Mouse (Mus musculus): ENCODE data around the gene Cavin1.

Gene Cavin1

GRCm38 (mm10) chr11:100957915-100958469 lies 12.7 kb downstream of the Cavin1 start:
- no peak for ATAC-seq (ENCODE audit: low TSS enrichment)

GRCm38 (mm10) chr11:100957244-100957643 lies 13.4 kb downstream of the Cavin1 start:
- ATAC-seq (ENCODE audit: low TSS enrichment), result peak; percentile 73; the same call in 1 of the 2 replicates

- no peak for ATAC-seq (ENCODE audit: low TSS enrichment)
Observed at GRCm38 (mm10) chr11:100949540-100949939, 21.1 kb downstream of the Cavin1 start.

GRCm38 (mm10) chr11:100948317-100948716 lies 22.4 kb downstream of the Cavin1 start:
- ATAC-seq (ENCODE audit: low TSS enrichment), result no peak

DNA sequence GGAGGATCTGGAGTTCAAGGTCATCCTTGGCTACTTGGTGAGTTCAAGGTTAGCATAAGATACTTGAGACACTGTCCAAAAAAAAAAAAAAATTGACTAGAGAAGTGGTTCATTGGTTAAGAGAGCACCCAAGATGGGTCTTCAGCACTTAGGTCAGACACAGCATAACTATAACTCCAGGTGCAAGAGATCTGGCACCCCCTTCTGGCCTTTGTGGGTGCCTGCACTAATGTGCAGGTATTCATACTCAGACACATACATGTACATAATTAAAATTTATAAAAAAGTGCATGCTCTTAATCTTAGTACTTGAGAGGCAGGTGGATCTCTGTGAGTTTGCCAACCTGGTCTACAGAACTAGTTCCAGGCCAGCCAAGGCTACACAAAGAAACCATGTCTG lies 23.1 kb downstream of the Cavin1 start:
- no peak for ATAC-seq (ENCODE audit: low TSS enrichment)

DNA sequence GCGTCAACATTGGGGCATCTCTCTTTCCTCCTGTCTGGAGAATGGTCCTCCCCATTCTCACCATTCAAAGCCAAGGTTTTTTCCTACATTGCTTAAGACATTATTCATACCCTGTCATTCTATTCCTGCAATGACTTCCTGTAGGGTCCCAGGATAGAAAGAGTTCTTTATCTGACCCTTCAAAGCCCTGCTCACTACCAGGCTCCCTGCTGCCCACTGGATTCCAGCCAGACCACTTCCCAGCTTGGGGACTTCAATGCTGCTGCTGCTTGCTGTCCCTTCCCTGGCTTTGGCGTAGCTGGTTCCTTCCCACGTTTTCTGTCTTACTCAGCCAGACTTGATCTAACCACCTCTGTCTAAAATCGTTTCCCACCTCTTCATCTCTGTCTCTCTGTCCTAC lies 23.8 kb downstream of the Cavin1 start:
- ATAC-seq (ENCODE audit: low TSS enrichment), result no peak

- ATAC-seq (ENCODE audit: low TSS enrichment), result no peak
Observed at GRCm38 (mm10) chr11:100942388-100942787, 28.3 kb downstream of the Cavin1 start.

- ATAC-seq (ENCODE audit: low TSS enrichment), result no peak; the same call in none of the 2 replicates
Observed at GRCm38 (mm10) chr11:100939512-100940151, 31.1 kb downstream of the Cavin1 start, which contains the start of gene Stat3. Stat3 (minus strand) TSS chr11:100939540.

- peak; percentile 98; the same call in 1 of the 2 replicates for ATAC-seq (ENCODE audit: low TSS enrichment)
Observed at GRCm38 (mm10) chr11:100938711-100939511, 31.8 kb downstream of the Cavin1 start.

GRCm38 (mm10) chr11:100938112-100938511 lies 32.6 kb downstream of the Cavin1 start:
- ATAC-seq (ENCODE audit: low TSS enrichment), result no peak

DNA sequence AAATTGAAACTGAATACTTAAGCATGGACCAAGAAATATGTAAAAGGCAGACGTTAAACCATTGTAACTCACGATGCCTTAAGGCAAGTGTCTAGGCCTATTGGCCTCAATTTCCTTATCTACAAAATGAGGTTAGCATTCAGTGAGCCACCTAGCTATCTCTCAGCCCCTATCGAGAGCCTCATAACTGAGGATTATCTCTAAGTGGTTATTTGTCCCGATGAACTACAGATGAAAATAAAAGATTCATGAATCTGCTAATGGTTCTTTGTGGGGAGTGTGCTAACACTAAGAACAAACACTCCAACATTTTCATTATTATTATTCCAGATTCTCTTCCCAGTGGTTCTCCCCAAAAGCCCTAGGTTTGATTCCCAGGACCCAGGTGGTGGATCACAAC lies 33.4 kb downstream of the Cavin1 start:
- no peak for ATAC-seq (ENCODE audit: low TSS enrichment)

- ATAC-seq (ENCODE audit: low TSS enrichment), result no peak
Observed at GRCm38 (mm10) chr11:100935373-100936355, 35.0 kb downstream of the Cavin1 start.

- ATAC-seq (ENCODE audit: low TSS enrichment), result no peak
Observed at GRCm38 (mm10) chr11:100931254-100931921, 39.3 kb downstream of the Cavin1 start.

GRCm38 (mm10) chr11:100930611-100931010 lies 40.1 kb downstream of the Cavin1 start:
- no peak for ATAC-seq (ENCODE audit: low TSS enrichment)

GRCm38 (mm10) chr11:100927386-100927785 lies 43.3 kb downstream of the Cavin1 start:
- no peak for ATAC-seq (ENCODE audit: low TSS enrichment)

DNA sequence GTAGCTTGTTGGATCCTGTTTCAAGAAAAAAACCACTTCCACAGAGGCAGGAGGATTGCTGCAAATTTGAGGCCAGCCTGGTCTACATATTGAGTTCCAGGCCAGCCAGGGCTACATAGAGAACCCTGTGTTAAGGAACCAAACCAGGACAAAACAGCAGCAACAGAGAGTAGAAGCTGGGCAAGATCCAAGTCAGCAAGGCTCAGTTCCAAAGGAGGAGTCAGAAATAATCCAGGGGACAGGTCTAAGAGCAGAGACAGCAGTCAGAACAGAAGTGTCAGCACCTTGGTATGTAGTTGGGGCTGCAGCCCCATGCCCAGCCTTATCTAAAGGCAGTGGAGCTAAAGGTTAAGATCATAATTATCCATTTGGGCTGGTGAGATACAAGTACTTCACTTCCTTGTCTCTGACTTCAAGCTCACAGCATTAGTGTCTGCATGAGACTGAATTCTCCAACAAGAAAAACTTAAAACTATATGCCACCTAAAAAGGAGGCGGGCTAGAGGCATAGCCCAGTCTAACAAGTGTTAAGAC lies 46.2 kb downstream of the Cavin1 start:
- no peak for ATAC-seq (ENCODE audit: low TSS enrichment)

- no peak for ATAC-seq (ENCODE audit: low TSS enrichment)
Observed at GRCm38 (mm10) chr11:100920887-100921624, 49.6 kb downstream of the Cavin1 start.

GRCm38 (mm10) chr11:100918007-100918406 lies 52.7 kb downstream of the Cavin1 start:
- no peak for ATAC-seq (ENCODE audit: low TSS enrichment)

GRCm38 (mm10) chr11:100916432-100916971 lies 54.2 kb downstream of the Cavin1 start:
- ATAC-seq (ENCODE audit: low TSS enrichment), result no peak

DNA sequence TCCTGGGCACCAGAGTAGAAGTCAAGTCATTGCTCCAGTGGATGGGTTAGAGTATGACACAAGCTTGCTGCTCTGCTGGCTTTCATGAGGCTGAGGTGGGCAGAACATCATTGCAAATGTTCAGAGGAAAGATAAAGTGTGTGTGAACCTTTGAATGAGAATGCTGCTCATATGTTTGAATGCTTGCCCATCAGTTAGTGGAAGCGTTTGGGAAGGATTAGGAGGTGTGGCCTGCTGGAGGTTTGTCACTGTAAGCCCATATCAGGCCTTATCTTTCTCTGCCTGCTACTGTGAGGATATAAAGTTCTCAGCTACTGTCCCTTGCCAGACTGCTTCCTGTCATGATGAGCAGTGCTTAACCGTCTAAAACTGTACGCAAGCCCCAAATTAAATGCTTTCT lies 55.6 kb downstream of the Cavin1 start:
- no peak for ATAC-seq (ENCODE audit: low TSS enrichment)
